Comparison of ENCODE assay signal across 23 mouse cellular contexts in genomic region chr6:142511516-142512135, GRCm38 (mm10). TPM values are rescaled to one million over a fixed set of nuclear protein-coding genes. Genes with fewer than 3 reads are reported as not detected.
A peak's percentile ranks its signal among the peaks of the same experiment; 100 is the strongest.
DNase-seq lines count a peak whose midpoint lies in the region; ATAC-seq lines count a peak whose summit lies in the region.
"Had no signal": no experiment of that assay in that cellular context is flagged by ENCODE, and none has a peak within 500 bp of the region (broad histone marks: within the 10 kb centered on the region; RNA-seq: fewer than 3 reads in every experiment).

No protein-coding gene starts in this region.

- no peaks in the 10 kb centered on the region for H3K36me3 ChIP-seq in midbrain, embryonic 10.5 days
- H3K36me3 ChIP-seq in midbrain, embryonic 16.5 days (ENCODE audit: control insufficient read depth, insufficient read depth, low read length) = no peaks in the 10 kb centered on the region

- no peak for ATAC-seq in midbrain, embryonic 16.5 days
- ATAC-seq: CD4-positive, CD25-positive, alpha-beta regulatory T cell, adult 4 months; forebrain, embryonic 16.5 days had no signal

- H3K27ac ChIP-seq in midbrain, embryonic 10.5 days (replicated peaks) = 0 out of 2 replicates have a peak overlapping the region, but pooled peaks have one; percentile 28
- H3K27ac ChIP-seq in midbrain, embryonic 16.5 days (ENCODE audit: low read length) = no peak overlapping the region
- H3K27ac ChIP-seq: stomach, postnatal 0 days had no signal

- no peak overlapping the region for H3K9ac ChIP-seq in midbrain, embryonic 16.5 days (ENCODE audit: low read depth, low read length)
- H3K9ac ChIP-seq: lung, embryonic 14.5 days had no signal

- 24% methylated on average over 12 of the region's 12 CpGs for WGBS in midbrain, embryonic 10.5 days
- WGBS in midbrain, embryonic 16.5 days = 29% methylated on average over 12 of the region's 12 CpGs

- H3K4me2 ChIP-seq in midbrain, embryonic 16.5 days (ENCODE audit: low read length) = no peak overlapping the region
- H3K4me2 ChIP-seq: lung, embryonic 14.5 days had no signal

- no peaks in the 10 kb centered on the region for H3K9me3 ChIP-seq in midbrain, embryonic 10.5 days (replicated peaks)
- no peaks in the 10 kb centered on the region for H3K9me3 ChIP-seq in midbrain, embryonic 16.5 days (replicated peaks; ENCODE audit: control insufficient read depth, low read length, poor library complexity, severe bottlenecking)

- no peak overlapping the region for H3K4me3 ChIP-seq in midbrain, embryonic 10.5 days
- H3K4me3 ChIP-seq in midbrain, embryonic 16.5 days (ENCODE audit: low read depth, low read length) = no peak overlapping the region

- DNase-seq in midbrain, embryonic 10.5 days (ENCODE audit: low spot score) = no peak
- peak; percentile 89 for DNase-seq in R1 (ENCODE audit: low read depth, low spot score)
- peak; percentile 41 for DNase-seq in forelimb bud, embryonic 11.5 days (ENCODE audit: low read depth, low spot score)
- DNase-seq in B cell, adult 2 months = no peak
- no peak for DNase-seq in left cerebral cortex, adult 8-10 months (ENCODE audit: low spot score in 2 of 2)
- DNase-seq in heart, adult 9 months (ENCODE audit: low spot score in 2 of 2) = no peak
- DNase-seq: cerebellum, adult 9-10 months; heart, adult 11 months; heart, postnatal 4 days; kidney, adult 2 months; kidney, postnatal 4 days; liver; lung, embryonic 14.5 days had no signal

- peaks cover 36% of the 10 kb centered on the region for H3K27me3 ChIP-seq in midbrain, embryonic 10.5 days (ENCODE audit: low read depth, poor library complexity, severe bottlenecking)
- peaks cover 9% of the 10 kb centered on the region for H3K27me3 ChIP-seq in midbrain, embryonic 16.5 days (ENCODE audit: control insufficient read depth, insufficient read depth, low read depth, low read length)

- H3K4me1 ChIP-seq in midbrain, embryonic 10.5 days = peaks cover 52% of the 10 kb centered on the region
- H3K4me1 ChIP-seq in midbrain, embryonic 16.5 days (ENCODE audit: control insufficient read depth, insufficient read depth, low read length) = peaks cover 5% of the 10 kb centered on the region

RNA-seq across cellular contexts. Expression of gene Ldhb, which starts 3.9 kb away (rescaled TPM):
- 324 and 380 TPM in 2 replicates for polyA plus RNA-seq in midbrain, embryonic 10.5 days (2016; fragmentation: Nextera tagmentation; extraction: Ambion mirVana)
- 407 and 436 TPM in 2 replicates for polyA plus RNA-seq in midbrain, embryonic 16.5 days (2015; fragmentation: Nextera tagmentation; extraction: Ambion mirVana)
- total RNA-seq in left cerebral cortex, adult 8-10 months (2022) = 1,000 to 10,000 TPM in 1 of 4 experiments, 100 to 1,000 TPM in 3; 841 to 1,026 (median 936) TPM

RNA-seq across cellular contexts. Expression of gene Gys2, which starts 38.7 kb away (rescaled TPM):
- polyA plus RNA-seq in midbrain, embryonic 10.5 days (2016; fragmentation: Nextera tagmentation; extraction: Ambion mirVana) = 0.07 and 0.11 TPM in 2 replicates
- polyA plus RNA-seq in midbrain, embryonic 16.5 days (2015; fragmentation: Nextera tagmentation; extraction: Ambion mirVana) = 0.09 TPM in 1 of 2 replicates, not detected in the other
- not detected for total RNA-seq in left cerebral cortex, adult 8-10 months (2022)
- total RNA-seq: heart, postnatal 4 days; layer of hippocampus, postnatal 10 days; left cerebral cortex, postnatal 14 days; megakaryocyte-erythroid progenitor cell, adult 5-6 weeks had no signal
- polyA plus RNA-seq: CD4-positive, CD25-positive, alpha-beta regulatory T cell, adult 4 months; cortical plate, adult 2 months; forebrain, embryonic 16.5 days; heart, embryonic 14.5 days; lung, embryonic 14.5 days; neural tube, embryonic 11.5 days had no signal

RNA-seq across cellular contexts. Expression of gene Kcnj8, which starts 59.8 kb away (rescaled TPM):
- 2.2 and 5.2 TPM in 2 replicates for polyA plus RNA-seq in midbrain, embryonic 10.5 days (2016; fragmentation: Nextera tagmentation; extraction: Ambion mirVana)
- polyA plus RNA-seq in midbrain, embryonic 16.5 days (2015; fragmentation: Nextera tagmentation; extraction: Ambion mirVana) = 14.7 and 15.4 TPM in 2 replicates
- total RNA-seq in left cerebral cortex, adult 8-10 months (2022) = 1 to 10 TPM; 2.1 to 2.7 (median 2.4) TPM
- polyA plus RNA-seq: CD4-positive, CD25-positive, alpha-beta regulatory T cell, adult 4 months had no signal

Comparison
In these comparisons a context has a peak if more than half of its experiments do, and no peak if none do; other contexts are left out.
1. DNase-seq: peak in R1 (single experiment) and forelimb bud, embryonic 11.5 days (single experiment); none in midbrain, embryonic 10.5 days (single experiment), B cell, adult 2 months (0 of 2), left cerebral cortex, adult 8-10 months (0 of 2) and heart, adult 9 months (0 of 2).